Mouse (Mus musculus): ENCODE results near the gene Prex1.

GRCm38 (mm10) chr2:166672171-166672965 is 41.3 kb downstream of the Prex1 start:
- TF ChIP-seq TAL1 (IDR thresholded peaks at IDR 0.05; ENCODE audit: low read length) (no peak), GATA1 (IDR thresholded peaks at IDR 0.05; ENCODE audit: low read length) (no peak)

All from erythroblast, embryonic 14.5 days (primary cell).